Mouse (Mus musculus) G1E (cell line): ENCODE data around the gene Phf3.

ENCODE experiments used
- CTCF ChIP-seq: IDR thresholded peaks from 2 replicates; pipeline ENCODE4 v1.5.1; 2012; ENCODE audit warnings: low read depth, low read length, inconsistent platforms, mixed read lengths
- GATA1 ChIP-seq: IDR thresholded peaks from 2 replicates; pipeline ENCODE4 v1.6.1; 2012; ENCODE audit warnings: borderline replicate concordance, low read length, inconsistent platforms, mixed read lengths
- GATA2 ChIP-seq: IDR thresholded peaks from 2 replicates; pipeline ENCODE4 v1.6.1; 2012; ENCODE audit warnings: low read depth, low read length, inconsistent platforms, borderline replicate concordance
- POLR2AphosphoS5 ChIP-seq: IDR thresholded peaks from 2 replicates; pipeline ENCODE4 v1.6.1; 2012; ENCODE audit warnings: low read depth, low read length, inconsistent platforms; ENCODE audit not compliant: insufficient replicate concordance
- TAL1 ChIP-seq: conservative IDR thresholded peaks from 2 replicates; pipeline ENCODE4 v1.6.1; 2012; ENCODE audit warnings: low read depth, low read length, inconsistent platforms, mixed read lengths

DNA sequence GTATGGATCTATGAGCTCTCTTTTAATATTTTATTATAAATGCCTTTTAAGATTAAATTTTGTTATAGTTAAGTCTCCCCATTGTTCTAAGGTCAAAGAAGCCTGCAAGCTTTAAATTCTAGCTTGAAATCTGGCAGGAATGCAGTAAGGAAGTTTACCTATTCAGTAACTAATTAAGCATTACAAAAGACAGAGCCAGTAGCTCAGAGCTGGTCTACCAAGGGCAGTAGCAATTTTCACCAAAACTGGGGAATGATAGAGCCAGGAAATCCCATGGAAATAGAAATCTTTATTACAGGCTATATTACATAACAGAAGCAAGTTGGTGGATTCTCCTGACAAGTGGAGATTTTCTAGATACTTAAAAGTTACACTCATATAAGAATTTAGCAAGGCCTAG lies 116.9 kb downstream of the Phf3 start:
- TF ChIP-seq POLR2AphosphoS5 (no peak), CTCF (no peak), GATA1 (no peak), TAL1 (no peak), GATA2 (no peak)
